Mouse (Mus musculus) fat pad, adult 2 months (tissue): Measurements from ENCODE around the gene Hdac1.

Experiments
- DNase-seq: peaks from one replicate; pipeline ENCODE4 v3.0.0-alpha.2; 2011; ENCODE audit warnings: low read depth, low spot score; ENCODE audit errors: extremely low read depth

Gene Hdac1

GRCm38 (mm10) chr4:129511413-129512096 lies 31.0 kb downstream of the Hdac1 start:
- DNase-seq, result no peak

- no peak for DNase-seq
Measured at GRCm38 (mm10) chr4:129510723-129511412, 31.6 kb downstream of the Hdac1 start.

GRCm38 (mm10) chr4:129509650-129510049 lies 32.9 kb downstream of the Hdac1 start:
- no peak for DNase-seq

DNA sequence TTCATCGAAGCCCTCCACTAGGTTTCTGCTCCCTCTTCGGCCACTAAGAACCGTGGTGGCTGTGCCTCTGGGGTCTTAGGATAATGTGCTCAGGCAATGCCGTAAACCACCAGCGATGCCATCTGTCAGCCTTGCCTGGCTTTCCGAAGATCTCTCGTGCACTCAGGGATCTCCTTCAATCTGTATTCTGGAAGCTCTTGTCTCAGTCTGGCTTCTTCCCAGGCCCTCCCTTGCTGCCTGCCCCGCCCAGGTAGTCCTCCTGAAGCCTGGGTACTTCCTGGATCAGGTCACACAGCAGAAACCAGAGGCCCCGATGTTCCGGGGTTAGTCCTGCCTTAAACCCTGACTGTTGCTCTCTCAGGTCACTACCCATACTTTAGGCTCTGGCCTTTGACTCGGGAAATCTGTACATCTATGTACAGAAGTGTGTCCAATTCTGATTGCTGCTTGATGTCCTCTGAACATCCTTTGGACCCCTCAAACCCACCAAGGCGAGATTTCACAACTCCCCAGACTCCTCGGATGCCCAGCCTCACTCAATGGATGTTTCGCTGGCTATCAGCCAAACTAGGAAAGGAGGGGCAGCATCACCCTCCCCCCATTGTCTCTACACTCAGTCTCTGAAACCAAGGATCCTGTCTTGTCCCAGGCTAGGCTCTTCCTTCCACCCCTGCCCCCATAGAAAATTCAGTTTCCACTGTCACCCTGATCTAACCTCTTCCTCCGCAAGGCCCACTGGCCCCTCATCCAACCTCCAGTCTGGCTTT lies 33.5 kb downstream of the Hdac1 start:
- DNase-seq, result no peak

- DNase-seq, result no peak
Measured at GRCm38 (mm10) chr4:129508237-129508515, 34.3 kb downstream of the Hdac1 start.

DNA sequence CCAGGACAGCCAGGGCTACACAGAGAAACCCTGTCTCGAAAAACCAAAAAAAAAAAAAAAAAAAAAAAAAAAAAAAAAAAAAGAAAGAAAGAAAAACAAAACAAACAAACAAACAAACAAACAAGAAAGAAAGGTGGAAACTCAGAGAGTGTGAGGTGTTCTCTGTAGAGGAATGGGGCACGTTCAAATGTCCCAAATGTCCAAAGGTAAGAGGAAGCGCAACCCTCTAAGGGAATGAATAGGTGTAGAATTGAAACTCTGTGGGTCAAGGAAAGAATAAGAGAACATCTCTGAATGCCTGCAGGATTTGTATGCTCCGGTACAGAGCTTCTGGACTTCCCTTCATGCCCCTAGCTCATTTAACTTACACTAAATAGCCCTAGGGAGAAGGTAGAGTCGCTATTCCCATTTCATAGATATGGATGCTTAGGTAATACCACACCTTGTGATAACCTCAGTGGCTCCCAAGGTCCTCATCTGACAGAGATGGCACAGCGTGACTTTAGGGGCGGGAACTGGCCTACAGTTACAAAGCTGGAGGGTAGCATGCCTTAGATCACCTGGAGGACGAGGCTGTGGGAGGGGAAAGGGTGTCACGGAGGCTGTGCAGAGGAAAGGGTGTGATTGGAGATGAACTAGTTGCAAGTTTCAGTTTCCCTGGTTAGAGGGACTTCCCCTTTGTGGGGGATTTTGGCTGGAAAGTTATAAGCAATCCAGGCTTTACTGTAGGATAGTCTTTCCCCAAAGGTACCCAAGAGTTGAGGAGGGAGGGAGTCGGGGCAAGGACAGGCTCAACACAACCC lies 34.9 kb downstream of the Hdac1 start:
- no peak for DNase-seq

DNA sequence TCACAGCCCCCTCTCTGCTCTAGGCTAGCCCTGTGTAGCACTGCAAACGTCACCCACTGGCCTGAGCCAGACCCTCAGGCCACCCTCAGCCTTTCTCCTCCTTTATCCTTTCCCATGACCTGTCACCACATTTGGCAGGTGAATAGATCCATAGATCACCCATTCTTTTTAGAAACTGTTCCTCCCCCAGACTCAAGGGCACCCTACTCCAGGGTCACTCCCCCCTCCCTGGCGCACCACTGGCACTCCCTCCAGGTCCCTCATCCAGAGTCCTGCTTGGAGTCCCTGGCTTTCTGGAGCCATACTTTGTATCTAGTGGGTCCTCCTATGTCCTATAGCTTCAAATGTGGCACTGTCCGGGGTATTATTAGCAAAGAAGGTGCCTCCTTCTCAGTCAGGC lies 37.0 kb downstream of the Hdac1 start:
- DNase-seq, result no peak

- DNase-seq, result no peak
Measured at GRCm38 (mm10) chr4:129502901-129503444, 39.5 kb downstream of the Hdac1 start.

GRCm38 (mm10) chr4:129502327-129502888 lies 40.1 kb downstream of the Hdac1 start:
- DNase-seq, result no peak

DNA sequence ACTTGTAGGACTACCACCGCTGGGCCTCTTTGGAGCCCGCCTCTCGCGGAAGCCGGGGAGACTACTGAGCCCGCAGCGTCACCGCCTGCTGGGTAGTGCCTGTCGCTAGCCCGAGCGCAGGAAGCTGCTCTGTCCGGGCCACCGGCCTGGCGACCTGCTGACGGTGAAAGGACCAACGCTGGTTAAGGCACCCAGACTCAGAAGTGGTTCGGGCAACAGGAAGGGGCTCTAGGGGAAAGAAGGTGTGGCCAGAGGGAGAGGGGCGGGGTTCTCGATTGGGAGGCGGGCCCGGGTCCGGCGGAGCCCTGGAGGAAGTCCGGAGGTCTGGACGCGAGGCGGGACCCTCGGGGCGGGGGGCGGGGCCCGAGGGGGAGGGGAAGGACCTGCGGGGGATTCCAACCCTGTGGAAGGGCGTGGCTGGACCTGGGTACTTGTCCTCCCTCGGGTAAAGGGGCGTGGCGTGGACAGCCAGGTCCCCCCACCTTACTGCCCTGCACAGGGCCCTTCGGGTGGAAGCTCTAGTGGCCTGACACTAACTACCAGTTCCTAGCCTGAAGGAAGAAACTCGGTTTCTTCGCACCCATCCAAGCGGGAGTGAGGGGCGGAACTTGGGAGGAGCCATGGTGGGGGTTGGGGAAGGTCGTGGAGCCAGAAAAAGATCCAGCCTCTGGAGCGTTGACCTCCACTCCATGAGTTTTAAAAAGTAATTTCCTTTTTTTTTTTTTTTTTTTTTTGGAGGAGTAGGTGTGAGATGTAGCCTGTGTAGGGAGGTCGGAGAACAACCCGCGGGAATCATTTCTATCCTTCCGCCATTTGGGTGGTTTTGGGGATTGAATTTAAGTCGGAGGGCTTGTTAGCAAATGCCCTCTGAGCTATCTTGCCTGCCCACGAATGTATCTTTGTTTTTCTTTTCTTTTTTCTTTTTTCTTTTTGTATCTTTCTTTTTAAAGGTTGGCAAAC lies 41.6 kb downstream of the Hdac1 start:
- DNase-seq, result no peak

DNA sequence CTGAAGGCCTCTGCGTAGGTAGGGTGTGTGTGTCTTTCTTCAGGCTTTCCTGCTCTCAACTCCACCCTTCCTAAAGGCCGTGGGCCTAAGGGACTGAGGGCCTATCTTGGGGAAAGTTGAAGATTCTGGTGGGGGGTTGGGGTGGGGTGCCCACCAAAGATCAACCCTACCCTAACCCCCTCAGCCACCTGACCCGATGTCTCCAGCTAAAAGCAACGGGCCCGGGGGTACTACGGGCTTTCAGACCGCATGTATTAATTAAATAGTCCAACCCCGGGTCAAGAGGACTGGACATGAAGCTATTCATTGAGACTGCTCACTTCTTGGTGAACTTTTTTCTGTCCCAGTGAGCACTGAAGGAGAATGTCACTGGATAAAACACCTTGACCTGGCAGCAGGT lies 42.5 kb downstream of the Hdac1 start:
- DNase-seq, result no peak

GRCm38 (mm10) chr4:129498941-129499340 lies 43.6 kb downstream of the Hdac1 start:
- DNase-seq, result no peak

DNA sequence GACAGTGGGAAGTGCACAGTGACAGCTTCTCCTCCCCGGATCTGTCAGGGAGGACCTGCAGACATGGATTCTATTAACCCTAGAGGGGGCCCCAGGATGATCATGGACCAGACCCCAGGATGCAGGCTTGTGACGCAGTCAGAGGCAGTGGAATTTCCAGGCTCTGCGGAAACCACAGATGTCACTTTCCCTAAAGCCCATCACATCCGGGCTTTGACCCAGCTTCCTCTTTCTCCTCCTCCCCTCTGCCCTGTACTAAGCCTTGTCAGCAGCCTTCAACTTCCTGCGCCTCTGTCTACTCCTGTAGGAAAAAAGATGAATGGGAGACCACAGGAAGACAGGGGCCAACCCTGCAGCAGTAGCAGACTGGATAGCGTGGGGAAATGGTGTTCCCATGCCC lies 45.9 kb downstream of the Hdac1 start:
- DNase-seq, result no peak

- DNase-seq, result no peak
Measured at GRCm38 (mm10) chr4:129495672-129496562, 46.6 kb downstream of the Hdac1 start.

DNA sequence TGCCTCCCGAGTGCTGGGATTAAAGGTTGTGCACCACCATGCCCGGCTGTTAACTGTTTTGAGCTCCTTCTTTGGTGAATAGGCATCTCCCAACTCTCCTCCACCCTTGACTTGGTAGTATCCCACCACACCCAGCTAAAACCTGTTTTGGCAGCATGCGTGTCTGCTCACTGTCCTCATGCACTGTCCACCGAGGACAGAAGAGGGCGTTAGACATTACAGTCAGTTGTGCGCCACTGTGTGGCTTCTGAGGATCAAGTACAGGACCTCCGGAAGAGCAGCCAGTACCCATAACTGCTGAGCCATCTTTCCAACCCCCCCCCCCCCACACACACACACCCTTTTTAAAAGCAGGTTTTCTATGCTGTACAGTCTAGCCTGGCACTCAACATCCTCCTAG lies 47.8 kb downstream of the Hdac1 start:
- DNase-seq, result no peak

DNA sequence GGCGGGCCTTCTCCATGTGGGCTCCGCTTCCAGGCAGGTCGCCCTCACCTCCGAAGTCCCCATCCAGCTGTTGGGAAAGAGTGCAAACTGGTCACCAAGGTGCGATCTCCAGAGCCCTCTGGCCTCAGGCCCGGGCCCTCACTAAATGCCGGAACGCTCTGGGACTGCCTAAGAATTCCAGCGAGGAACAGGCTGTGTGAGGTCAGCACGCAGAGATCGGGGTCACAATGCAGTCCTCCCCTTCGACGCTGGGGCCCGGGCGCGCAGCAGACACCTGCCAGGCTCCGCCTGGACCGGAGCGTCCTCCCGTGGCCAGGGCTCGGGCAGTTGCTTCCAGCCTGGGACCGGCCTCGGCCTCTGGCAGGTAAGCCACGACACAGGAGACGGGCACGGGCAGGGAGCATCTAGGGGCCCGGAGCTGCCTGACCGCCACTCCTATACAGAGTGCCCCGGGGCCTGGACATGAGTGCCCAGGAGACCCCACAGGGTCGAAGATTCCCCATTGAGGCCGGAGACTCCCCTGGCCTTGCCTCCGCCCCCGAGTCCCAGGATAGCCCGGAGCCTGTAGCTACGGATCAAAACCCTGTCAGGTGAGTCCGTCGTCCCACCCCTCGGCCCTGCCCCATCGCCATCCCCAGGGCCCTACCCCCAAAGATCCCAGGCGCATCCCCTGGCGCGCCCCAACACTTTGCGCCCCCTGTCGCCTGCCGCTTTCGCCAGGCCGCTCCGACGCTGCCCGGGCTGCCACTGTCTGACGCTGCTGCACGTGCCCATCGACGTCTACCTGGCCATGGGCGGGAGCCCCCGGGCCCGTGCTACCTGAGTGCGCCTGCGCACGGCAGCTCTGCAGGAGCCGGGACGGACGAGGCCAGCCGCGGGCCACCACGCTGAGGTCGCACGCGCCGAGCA lies 51.3 kb downstream of the Hdac1 start, which contains the start of the genes Tssk3 and Fam229a:
Gene Tssk3, minus strand, starts transcription at position 51 of the 909 bp plus-strand sequence.
Gene Fam229a, plus strand, starts transcription at position 219 of the 909 bp plus-strand sequence.
- DNase-seq, result no peak

GRCm38 (mm10) chr4:129481090-129481489 lies 61.4 kb downstream of the Hdac1 start:
- DNase-seq, result peak; percentile 91
